Mouse (Mus musculus) thymus, postnatal 10 days (tissue): ENCODE data around the gene B3galt4.

ENCODE experiments used
- DNase-seq, 2 experiments: peaks; one replicate each; pipeline ENCODE4 v3.0.0; 2021; ENCODE audit warnings: low spot score in 2 of 2

The B3galt4 gene

GRCm38 (mm10) chr17:33920282-33921097, 30.8 kb downstream of the B3galt4 start:
- DNase-seq, result peak; percentile 73 to 87

- peak; percentile 58 to 62 for DNase-seq
Observed at GRCm38 (mm10) chr17:33919351-33920281, 31.7 kb downstream of the B3galt4 start.

- DNase-seq, result no peak
Observed at GRCm38 (mm10) chr17:33918293-33919203, 32.7 kb downstream of the B3galt4 start.

GRCm38 (mm10) chr17:33917656-33918292, 33.5 kb downstream of the B3galt4 start:
- no peak for DNase-seq

GRCm38 (mm10) chr17:33916847-33917655, 34.2 kb downstream of the B3galt4 start:
- peak in 1 of 2 experiments; percentile 35 for DNase-seq

- DNase-seq, result peak; percentile 74 to 83
Observed at GRCm38 (mm10) chr17:33916294-33916693, 35.0 kb downstream of the B3galt4 start.

GRCm38 (mm10) chr17:33915671-33916250, 35.5 kb downstream of the B3galt4 start, which contains the start of the genes Tapbp and Zbtb22:
Gene Tapbp, plus strand, starts transcription at chr17:33915899.
Gene Zbtb22, plus strand, starts transcription at chr17:33915904.
- peak; percentile 89 to 91 for DNase-seq

GRCm38 (mm10) chr17:33914969-33915391, 36.3 kb downstream of the B3galt4 start:
- no peak for DNase-seq

GRCm38 (mm10) chr17:33913905-33914304, 37.4 kb downstream of the B3galt4 start:
- DNase-seq, result no peak

- no peak for DNase-seq
Observed at GRCm38 (mm10) chr17:33913264-33913663, 38.0 kb downstream of the B3galt4 start.

- no peak for DNase-seq
Observed at GRCm38 (mm10) chr17:33911813-33912414, 39.4 kb downstream of the B3galt4 start.

GRCm38 (mm10) chr17:33911052-33911812, 40.1 kb downstream of the B3galt4 start:
- DNase-seq, result no peak

- no peak for DNase-seq
Observed at GRCm38 (mm10) chr17:33910346-33911051, 40.8 kb downstream of the B3galt4 start.

- DNase-seq, result peak in 1 of 2 experiments; percentile 34
Observed at GRCm38 (mm10) chr17:33909869-33910250, 41.4 kb downstream of the B3galt4 start.

- peak; percentile 98 to 99 for DNase-seq
Observed at GRCm38 (mm10) chr17:33909077-33909868, 42.0 kb downstream of the B3galt4 start, which contains the start of gene Daxx. Gene Daxx, plus strand, starts transcription at chr17:33909414.

- peak; percentile 34 to 41 for DNase-seq
Observed at GRCm38 (mm10) chr17:33908331-33909076, 42.8 kb downstream of the B3galt4 start.
